Comparison of ENCODE assay signal across 14 mouse cellular contexts in genomic region chr7:127287940-127288339, GRCm38 (mm10). TPM values are rescaled to one million over a fixed set of nuclear protein-coding genes. Genes with fewer than 3 reads are reported as not detected.
DNase-seq lines count a peak whose midpoint lies in the region; TF ChIP-seq lines count a peak whose summit lies in the region.
"Had no signal": no experiment of that assay in that cellular context is flagged by ENCODE, and none has a peak within 500 bp of the region (broad histone marks: within the 10 kb centered on the region; RNA-seq: fewer than 3 reads in every experiment).

No protein-coding gene starts in this region.

- 38% methylated on average over 1 of the region's 1 CpGs for WGBS in bone marrow, adult 2 months
- WGBS in hindbrain, embryonic 10.5 days: 70% methylated on average over 1 of the region's 1 CpGs

- TF ChIP-seq POLR2A in bone marrow, adult 2 months (IDR thresholded peaks at IDR 0.05; ENCODE audit: borderline replicate concordance, control insufficient read depth, low read depth, low read length): no peak

- no peaks in the 10 kb centered on the region for H3K27me3 ChIP-seq in hindbrain, embryonic 10.5 days (ENCODE audit: insufficient read depth, poor library complexity, severe bottlenecking)
- H3K27me3 ChIP-seq: embryonic facial prominence, embryonic 13.5 days had no signal

- TF ChIP-seq CTCF in bone marrow, adult 2 months (IDR thresholded peaks at IDR 0.05; ENCODE audit: control insufficient read depth, insufficient read depth, low read length): no peak

- no peaks in the 10 kb centered on the region for H3K36me3 ChIP-seq in hindbrain, embryonic 10.5 days
- H3K36me3 ChIP-seq: embryonic facial prominence, embryonic 13.5 days; forebrain, embryonic 10.5 days had no signal

- H3K4me1 ChIP-seq in bone marrow, adult 2 months (ENCODE audit: control insufficient read depth, insufficient read depth, low read length): peaks cover 10% of the 10 kb centered on the region
- H3K4me1 ChIP-seq in hindbrain, embryonic 10.5 days (replicated peaks): peaks cover 3% of the 10 kb centered on the region; the same call in 1 of the 2 replicates

- no peak overlapping the region for H3K4me3 ChIP-seq in bone marrow, adult 2 months (replicated peaks; ENCODE audit: control insufficient read depth, low read depth, low read length)
- no peak overlapping the region for H3K4me3 ChIP-seq in hindbrain, embryonic 10.5 days
- H3K4me3 ChIP-seq: embryonic facial prominence, embryonic 13.5 days; forebrain, embryonic 10.5 days had no signal

- peak; percentile 30 for DNase-seq in lung, postnatal 36 days
- DNase-seq in lung, adult 18-20 months: no peak
- DNase-seq in CD4-positive, CD25-positive, alpha-beta regulatory T cell, adult 2 months (ENCODE audit: low read depth, low spot score): peak; percentile 82
- peak; percentile 55 for DNase-seq in natural killer cell, adult 2 months (ENCODE audit: low spot score in 2 of 2)
- DNase-seq in frontal cortex, adult 2 months (ENCODE audit: extremely low spot score in 1 of 2, low spot score in 1 of 2): no peak
- DNase-seq in hindbrain, embryonic 10.5 days (ENCODE audit: low spot score): no peak
- DNase-seq: adrenal gland, adult 8-10 months; cerebellum, postnatal 25 days; kidney, adult 18-20 months; kidney, postnatal 25 days; lung, postnatal 10 days had no signal

- H3K27ac ChIP-seq in bone marrow, adult 2 months (ENCODE audit: control insufficient read depth, insufficient read depth, low read depth, low read length, poor library complexity): peak overlapping the region; percentile 71; the same call in 1 of the 2 replicates
- H3K27ac ChIP-seq in hindbrain, embryonic 10.5 days: no peak overlapping the region
- H3K27ac ChIP-seq: embryonic facial prominence, embryonic 13.5 days; forebrain, embryonic 10.5 days had no signal

- H3K9me3 ChIP-seq in hindbrain, embryonic 10.5 days: peaks cover 20% of the 10 kb centered on the region

RNA-seq across cellular contexts. Expression of gene Itgal, which starts 8.1 kb away (rescaled TPM):
- polyA plus RNA-seq in bone marrow, adult 2 months (2011; ENCODE audit: insufficient read depth, insufficient read length, low replicate concordance, missing spikeins): 11.9 and 51.9 TPM in 2 replicates
- 0.66 and 0.88 TPM in 2 replicates for polyA plus RNA-seq in frontal cortex, adult 2 months (2012; rRNA removed)
- polyA plus RNA-seq in hindbrain, embryonic 10.5 days (2016; fragmentation: Nextera tagmentation; extraction: Ambion mirVana): 0.68 and 0.98 TPM in 2 replicates

RNA-seq across cellular contexts. Expression of gene Sephs2, which starts 14.1 kb away (rescaled TPM):
- polyA plus RNA-seq in bone marrow, adult 2 months (2011; ENCODE audit: insufficient read depth, insufficient read length, low replicate concordance, missing spikeins): 28.4 and 64.7 TPM in 2 replicates
- polyA plus RNA-seq in frontal cortex, adult 2 months (2012; rRNA removed): 22.2 and 27.6 TPM in 2 replicates
- 69.8 and 76.2 TPM in 2 replicates for polyA plus RNA-seq in hindbrain, embryonic 10.5 days (2016; fragmentation: Nextera tagmentation; extraction: Ambion mirVana)

RNA-seq across cellular contexts. Expression of gene Dctpp1, which starts 27.4 kb away (rescaled TPM):
- 23.2 and 50.6 TPM in 2 replicates for polyA plus RNA-seq in bone marrow, adult 2 months (2011; ENCODE audit: insufficient read depth, insufficient read length, low replicate concordance, missing spikeins)
- polyA plus RNA-seq in frontal cortex, adult 2 months (2012; rRNA removed): 27.9 and 30.1 TPM in 2 replicates
- 284 and 329 TPM in 2 replicates for polyA plus RNA-seq in hindbrain, embryonic 10.5 days (2016; fragmentation: Nextera tagmentation; extraction: Ambion mirVana)

RNA-seq across cellular contexts. Expression of gene Zfp771, which starts 43.9 kb away (rescaled TPM):
- 10.6 and 13.1 TPM in 2 replicates for polyA plus RNA-seq in bone marrow, adult 2 months (2011; ENCODE audit: insufficient read depth, insufficient read length, low replicate concordance, missing spikeins)
- 120 and 131 TPM in 2 replicates for polyA plus RNA-seq in frontal cortex, adult 2 months (2012; rRNA removed)
- 62.4 and 70.1 TPM in 2 replicates for polyA plus RNA-seq in hindbrain, embryonic 10.5 days (2016; fragmentation: Nextera tagmentation; extraction: Ambion mirVana)

RNA-seq across cellular contexts. Expression of gene Sept1, which starts 55.0 kb away (rescaled TPM):
- polyA plus RNA-seq in bone marrow, adult 2 months (2011; ENCODE audit: insufficient read depth, insufficient read length, low replicate concordance, missing spikeins): 76.8 and 153 TPM in 2 replicates
- polyA plus RNA-seq in frontal cortex, adult 2 months (2012; rRNA removed): 10.2 and 13.3 TPM in 2 replicates
- polyA plus RNA-seq in hindbrain, embryonic 10.5 days (2016; fragmentation: Nextera tagmentation; extraction: Ambion mirVana): 32.4 and 33.8 TPM in 2 replicates

Comparison
In these comparisons a context has a peak if more than half of its experiments do, and no peak if none do; other contexts are left out.
1. DNase-seq: peak in lung, postnatal 36 days (single experiment), CD4-positive, CD25-positive, alpha-beta regulatory T cell, adult 2 months (single experiment) and natural killer cell, adult 2 months (2 of 2); none in lung, adult 18-20 months (0 of 2), frontal cortex, adult 2 months (0 of 2) and hindbrain, embryonic 10.5 days (single experiment).